Mouse (Mus musculus) olfactory bulb, adult 2 months (tissue): ENCODE measurements around the gene Tctn1. TPM values are rescaled to one million over a fixed set of nuclear protein-coding genes. Genes with fewer than 3 reads are reported as not detected.
"Not testable (repeated sequence)": the region's sequence is repeated elsewhere in the genome, so short reads cannot be mapped to it uniquely, and the experiment has no call there.

Experiments
- H3K27ac ChIP-seq: fragments of 200-500 bp; 2 replicates; pipeline ENCODE4 v1.5.1; 2012; ENCODE audit warnings: low read depth, low read length; ENCODE audit not compliant: insufficient read depth
- H3K4me1 ChIP-seq: fragments of 200-500 bp; 2 replicates; pipeline ENCODE4 v1.6.1; 2012; ENCODE audit warnings: low read length; ENCODE audit not compliant: control insufficient read depth, insufficient read depth
- H3K4me3 ChIP-seq: fragments of 200-500 bp; 2 replicates; pipeline ENCODE4 v1.5.1; 2012; ENCODE audit warnings: mild to moderate bottlenecking, low read depth, low read length, moderate library complexity; ENCODE audit not compliant: insufficient read depth
- CTCF ChIP-seq: fragments of 200-500 bp; IDR thresholded peaks from 2 replicates; pipeline ENCODE4 v1.5.1; 2012; ENCODE audit warnings: low read depth, mild to moderate bottlenecking, low read length, moderate library complexity; ENCODE audit not compliant: insufficient read depth
- POLR2A ChIP-seq: fragments of 200-500 bp; IDR thresholded peaks from 2 replicates; pipeline ENCODE4 v1.6.1; 2012; ENCODE audit warnings: mild to moderate bottlenecking, low read depth, low read length, moderate library complexity; ENCODE audit not compliant: insufficient read depth
- WGBS: fragments of 180-500 bp; shearing (Covaris S2); methylation state at CpG from one replicate; pipeline ENCODE4 v1.1.7; 2018; 5-methylcytosine and 5-hydroxymethylcytosine counted together
- polyA plus RNA-seq: library from polyadenylated mRNA; stranded (reverse); fragments of >200 nt; gene quantifications from 2 replicates; pipeline ENCODE4 v1.2.4, GENCODE M21; 2012; ENCODE audit warnings: low replicate concordance; ENCODE audit not compliant: missing spikeins, insufficient read depth, insufficient read length

Tctn1 gene
- polyA plus RNA-seq, 1 experiment, result not detected

DNA sequence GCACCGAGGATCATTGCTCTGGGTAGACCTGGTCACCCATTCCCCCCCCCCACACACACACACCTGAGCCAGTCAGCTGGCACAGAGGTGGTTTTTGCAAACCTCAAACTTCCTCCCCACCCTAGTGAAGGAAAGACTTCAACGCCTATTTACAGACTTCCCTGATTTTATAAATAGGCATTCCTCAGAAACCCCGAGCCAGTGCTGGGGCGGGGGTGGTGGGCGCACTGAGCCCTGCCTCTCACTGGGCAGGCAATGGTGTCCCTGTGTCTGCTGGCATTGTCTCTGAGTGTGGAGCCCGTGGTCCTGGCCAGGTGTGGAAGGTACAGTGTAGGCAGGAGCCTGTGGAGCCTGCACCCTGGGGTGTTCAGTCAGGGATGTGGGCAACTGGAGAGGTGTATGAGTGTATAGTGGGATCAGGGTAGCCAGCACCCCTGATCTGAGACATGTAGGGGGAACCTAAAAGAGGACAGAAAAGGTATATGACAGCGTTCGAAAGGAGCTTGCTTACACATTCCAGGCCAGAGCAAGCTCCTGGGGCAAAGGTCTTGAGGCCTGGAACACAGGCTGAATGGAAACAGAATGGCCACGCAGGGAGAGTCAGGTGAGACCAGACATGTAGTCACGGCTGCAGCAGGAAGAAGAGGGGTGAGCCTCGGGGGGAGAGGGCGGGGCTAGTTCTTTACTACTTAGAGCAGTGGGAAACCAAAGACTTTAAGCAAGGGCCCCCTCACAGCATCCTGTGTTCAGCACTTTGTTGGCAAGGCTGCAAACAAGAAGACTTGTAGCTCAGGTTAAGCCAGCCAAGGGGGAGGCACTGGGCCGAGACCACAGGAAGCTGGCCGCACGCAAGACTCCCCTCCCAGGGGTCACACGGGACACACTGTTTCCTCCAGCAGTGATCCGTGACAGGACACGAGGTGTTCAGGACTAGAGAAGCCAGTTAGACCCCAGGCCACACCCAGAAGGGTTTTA is 44.3 kb downstream of the Tctn1 start:
- Histone ChIP-seq H3K4me3 (no peak overlapping the region), H3K4me1 (peaks cover 24% of the 10 kb centered on the region), H3K27ac (no peak overlapping the region)
- 73% methylated on average over 18 of the region's 18 CpGs for WGBS
- TF ChIP-seq CTCF (no peak), POLR2A (no peak)

- H3K4me1 ChIP-seq, result peaks cover 22% of the 10 kb centered on the region
- WGBS, result 65% methylated on average over 7 of the region's 7 CpGs
- no peak overlapping the region for H3K4me3 ChIP-seq
- no peak overlapping the region for H3K27ac ChIP-seq
- TF ChIP-seq POLR2A, result no peak
- TF ChIP-seq CTCF, result no peak
Observed at GRCm38 (mm10) chr5:122218928-122219327, 45.3 kb downstream of the Tctn1 start.

DNA sequence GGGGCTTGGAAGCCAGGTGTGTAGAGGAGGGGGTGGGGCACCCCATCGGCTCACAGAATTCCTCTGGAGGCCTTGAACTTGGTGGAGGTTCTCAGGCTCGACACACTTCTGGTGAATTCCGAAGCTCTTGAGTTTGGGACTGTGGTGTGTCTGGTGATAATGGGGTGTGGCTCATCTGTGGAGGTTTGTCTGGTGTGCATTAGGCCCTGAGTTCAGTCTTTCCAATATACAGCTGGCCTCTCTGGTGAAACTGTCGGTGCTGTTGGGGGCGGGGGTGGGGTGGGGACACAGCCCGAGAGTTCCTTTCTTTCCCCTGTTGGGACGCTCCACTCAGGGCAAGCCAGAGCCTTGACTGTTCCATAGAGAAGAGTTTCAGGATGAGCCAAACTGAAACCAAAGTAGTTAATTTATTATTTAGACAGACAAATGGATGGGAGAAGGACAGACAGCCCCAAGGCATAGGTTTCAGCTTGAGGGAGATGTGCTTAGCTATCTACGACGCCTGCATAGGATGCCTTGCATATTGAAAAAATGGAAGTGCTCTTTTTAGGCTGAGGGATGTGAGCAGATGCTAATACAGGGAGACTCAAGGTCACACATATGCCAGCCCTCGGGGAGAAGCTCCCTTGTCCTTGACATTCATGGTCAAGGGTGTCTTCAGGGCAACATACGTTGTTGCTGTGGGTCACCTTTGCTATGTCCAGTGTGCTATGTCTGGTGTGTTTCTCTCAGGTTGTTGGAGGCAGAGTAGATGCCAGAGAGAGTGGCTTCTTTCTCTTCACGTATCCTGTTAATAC is 46.0 kb downstream of the Tctn1 start:
- WGBS, result 89% methylated on average over 12 of the region's 12 CpGs
- Histone ChIP-seq H3K4me3 (no peak overlapping the region), H3K27ac (no peak overlapping the region), H3K4me1 (peaks cover 22% of the 10 kb centered on the region)
- TF ChIP-seq POLR2A (no peak), CTCF (no peak)

DNA sequence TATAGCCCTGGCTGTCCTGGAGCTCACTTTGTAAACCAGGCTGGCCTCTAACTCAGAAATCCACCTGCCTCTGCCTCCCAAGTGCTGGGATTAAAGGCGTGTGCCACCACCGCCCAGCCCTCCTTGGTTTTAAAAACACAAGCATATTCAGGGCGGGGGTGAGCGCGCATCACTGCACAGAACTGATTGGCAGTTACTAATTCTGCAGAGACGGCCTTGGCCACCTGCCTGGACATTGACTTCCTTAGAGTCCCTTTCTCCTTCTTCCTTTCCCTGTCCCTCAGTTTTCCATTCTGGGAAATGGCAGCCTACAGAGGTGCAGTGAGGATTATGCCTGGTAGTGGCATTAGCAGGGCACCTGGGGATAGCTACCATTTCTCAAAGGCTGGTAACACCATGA is 46.6 kb downstream of the Tctn1 start:
- Histone ChIP-seq H3K4me1 (peaks cover 22% of the 10 kb centered on the region), H3K27ac (no peak overlapping the region), H3K4me3 (no peak overlapping the region)
- no peak for TF ChIP-seq CTCF
- 89% methylated on average over 6 of the region's 6 CpGs for WGBS

GRCm38 (mm10) chr5:122213861-122214260 is 50.4 kb downstream of the Tctn1 start:
- WGBS, result 97% methylated on average over 6 of the region's 6 CpGs

DNA sequence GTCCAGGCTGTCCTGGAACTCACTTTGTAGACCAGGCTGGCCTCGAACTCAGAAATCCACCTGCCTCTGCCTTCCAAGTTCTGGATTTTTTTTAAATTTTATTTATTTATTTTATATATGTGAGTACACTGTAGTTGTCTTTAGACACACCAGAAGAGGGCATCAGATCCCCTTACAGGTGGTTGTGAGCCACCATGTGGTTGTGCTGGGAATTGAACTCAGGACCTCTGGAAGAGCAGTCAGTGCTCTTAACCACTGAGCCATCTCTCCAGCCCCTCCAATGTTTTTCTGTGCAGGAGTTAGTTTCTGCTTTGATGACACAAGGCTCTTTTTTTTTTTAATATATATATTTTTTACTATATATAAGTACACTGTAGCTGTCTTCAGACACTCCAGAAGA is 51.4 kb downstream of the Tctn1 start:
- not testable (repeated sequence) for H3K4me3 ChIP-seq, H3K27ac ChIP-seq
- H3K4me1 ChIP-seq, result peaks cover 21% of the 10 kb centered on the region
- 100% methylated on average over 1 of the region's 1 CpGs for WGBS

More at GRCm38 (mm10) chr5:122213861-122214260, 50.4 kb downstream of the Tctn1 start:
- Histone ChIP-seq H3K27ac (no peak overlapping the region), H3K4me1 (peaks cover 23% of the 10 kb centered on the region), H3K4me3 (no peak overlapping the region)
- TF ChIP-seq POLR2A, result no peak
- TF ChIP-seq CTCF, result no peak

DNA sequence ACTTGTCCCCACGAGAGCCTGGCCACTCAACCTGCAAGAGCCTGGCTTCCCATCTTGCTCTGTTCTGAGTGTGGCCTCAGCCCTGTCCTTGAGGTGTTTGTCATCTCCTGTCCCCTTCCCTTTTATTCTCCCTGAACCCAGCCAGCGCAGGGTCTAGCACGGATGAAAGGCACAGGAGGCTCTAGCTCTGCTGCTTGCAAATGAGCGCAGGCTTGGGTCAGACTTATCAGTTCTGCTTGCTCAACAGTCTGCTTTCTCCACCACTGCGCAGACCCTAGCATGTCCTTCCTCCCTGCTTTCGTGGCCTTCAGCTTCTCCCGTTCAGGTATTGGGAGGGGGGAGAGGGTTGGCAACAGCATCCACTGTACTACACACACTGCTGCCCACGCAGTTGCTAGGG is 52.1 kb downstream of the Tctn1 start:
- TF ChIP-seq CTCF (no peak), POLR2A (no peak)

GRCm38 (mm10) chr5:122210890-122211289 is 53.4 kb downstream of the Tctn1 start:
- H3K4me3 ChIP-seq, result no peak overlapping the region
- 94% methylated on average over 8 of the region's 8 CpGs for WGBS
- H3K27ac ChIP-seq, result no peak overlapping the region
- H3K4me1 ChIP-seq, result peaks cover 21% of the 10 kb centered on the region
- no peak for TF ChIP-seq POLR2A

More for the DNA sequence above, 52.1 kb downstream of the Tctn1 start:
- H3K27ac ChIP-seq, result no peak overlapping the region
- H3K4me3 ChIP-seq, result no peak overlapping the region
- WGBS, result 80% methylated on average over 8 of the region's 8 CpGs
- peaks cover 21% of the 10 kb centered on the region for H3K4me1 ChIP-seq
